Mouse (Mus musculus): Measurements from ENCODE around the gene Mum1l1. TPM values are rescaled to one million over a fixed set of nuclear protein-coding genes. Genes with fewer than 3 reads are reported as not detected.
"Not testable (repeated sequence)": the region's sequence is repeated elsewhere in the genome, so short reads cannot be mapped to it uniquely, and the experiment has no call there.

Mum1l1 gene
- total RNA-seq (2021): 1 to 10 TPM; 1.8 to 2.0 TPM
- long read RNA-seq, experiment 1, partial matches to known transcripts: 0 of 2 reads
- long read RNA-seq, experiment 1, other reads (novel, unspliced or antisense): 1 of 2 reads
- long read RNA-seq, experiment 2: 0 reads

GRCm38 (mm10) chrX:139209829-139210225 is at the start of gene Mum1l1:
Gene Mum1l1 (plus strand): TSS chrX:139210042.
- peak; percentile 62 to 75 for DNase-seq

GRCm38 (mm10) chrX:139178928-139179327 is 30.9 kb upstream of the Mum1l1 start, which contains the start of gene 4933428M09Rik:
Gene 4933428M09Rik (plus strand): TSS chrX:139179228.
- no peak for DNase-seq

- not testable (repeated sequence) for DNase-seq
Observed at GRCm38 (mm10) chrX:139191506-139191905, 18.3 kb upstream of the Mum1l1 start.

GRCm38 (mm10) chrX:139194572-139195279 is 15.1 kb upstream of the Mum1l1 start:
- no peak for DNase-seq

- not testable (repeated sequence) for DNase-seq
Observed at GRCm38 (mm10) chrX:139209191-139209828, 532 bp upstream of the Mum1l1 start.

- no peak for DNase-seq
Observed at GRCm38 (mm10) chrX:139214765-139215164, 4.9 kb downstream of the Mum1l1 start.

- DNase-seq: no peak
Observed at GRCm38 (mm10) chrX:139216409-139216808, 6.6 kb downstream of the Mum1l1 start.

GRCm38 (mm10) chrX:139216991-139217593 is 7.2 kb downstream of the Mum1l1 start:
- DNase-seq: peak; percentile 13 to 40

- DNase-seq: no peak
Observed at GRCm38 (mm10) chrX:139217776-139218175, 7.9 kb downstream of the Mum1l1 start.

GRCm38 (mm10) chrX:139219017-139219416 is 9.2 kb downstream of the Mum1l1 start:
- DNase-seq: peak; percentile 25 to 58

- DNase-seq: no peak
Observed at GRCm38 (mm10) chrX:139220830-139221229, 11.0 kb downstream of the Mum1l1 start.

- no peak for DNase-seq
Observed at GRCm38 (mm10) chrX:139221893-139222292, 12.1 kb downstream of the Mum1l1 start.

- DNase-seq: peak; percentile 63 to 64
Observed at GRCm38 (mm10) chrX:139231143-139231542, 21.3 kb downstream of the Mum1l1 start.

GRCm38 (mm10) chrX:139247294-139247693 is 37.5 kb downstream of the Mum1l1 start:
- peak in 1 of 2 experiments; percentile 2 for DNase-seq

GRCm38 (mm10) chrX:139257072-139257471 is 47.2 kb downstream of the Mum1l1 start:
- DNase-seq: no peak

GRCm38 (mm10) chrX:139281966-139282365 is 72.1 kb downstream of the Mum1l1 start:
- no peak for DNase-seq

Other genes starting within 250 kb of the Mum1l1 start
- gene Serpina7, start 124.8 kb upstream of the Mum1l1 start, total RNA-seq (2021): not detected
- gene 4930513O06Rik, start 123.8 kb upstream of the Mum1l1 start, total RNA-seq (2021): not detected
- not detected for gene 4933428M09Rik, start 30.8 kb upstream of the Mum1l1 start, total RNA-seq (2021)
- gene Trap1a, start 123.6 kb downstream of the Mum1l1 start, total RNA-seq (2021): not detected